ENCODE assay signal across 8 mouse cellular contexts in the genomic region with DNA sequence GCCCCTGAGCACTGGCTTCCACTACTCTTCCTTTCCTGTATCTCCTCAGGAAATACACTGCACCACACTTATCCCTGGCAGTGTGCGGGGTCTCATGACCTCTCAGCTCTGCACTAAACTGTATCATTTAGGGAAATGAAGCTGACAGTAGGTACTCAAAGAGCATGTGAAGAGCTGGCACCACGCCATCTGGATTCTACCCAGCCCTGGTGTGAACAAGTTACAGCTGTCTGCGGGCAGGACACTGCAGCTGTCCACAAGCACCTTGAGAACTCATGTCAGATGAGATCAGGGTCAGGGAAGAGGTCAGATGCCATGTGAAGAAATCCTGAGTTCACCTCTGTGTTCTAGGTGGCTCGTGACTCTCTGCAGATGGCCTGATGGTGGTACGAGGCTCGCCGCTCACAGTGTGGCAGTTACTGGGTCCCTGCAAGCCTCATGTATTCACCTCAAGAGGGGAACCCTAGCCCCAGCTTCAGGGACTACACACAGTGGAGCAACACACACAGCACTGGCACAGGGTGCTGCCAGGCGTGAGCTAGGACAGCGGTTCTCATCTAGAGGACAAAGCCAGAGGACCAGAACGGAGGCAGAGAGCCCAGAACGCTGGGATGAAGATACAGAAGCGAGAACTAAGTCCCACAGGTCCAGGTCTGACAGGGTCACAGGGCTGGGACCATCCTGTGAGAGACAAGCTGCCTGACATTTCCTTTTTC. TPM values are rescaled to one million over a fixed set of nuclear protein-coding genes. Genes with fewer than 3 reads are reported as not detected.
DNase-seq lines count a peak whose midpoint lies in the region; ATAC-seq and TF ChIP-seq lines count a peak whose summit lies in the region.

No protein-coding gene starts in this region.

- WGBS in forebrain, embryonic 16.5 days: 78% methylated on average over 12 of the region's 12 CpGs
- 89% methylated on average over 12 of the region's 12 CpGs for WGBS in forebrain, embryonic 10.5 days
- WGBS in kidney, postnatal 0 days: 71% methylated on average over 12 of the region's 12 CpGs
- WGBS in olfactory bulb, adult 2 months: 54% methylated on average over 12 of the region's 12 CpGs

- H3K4me2 ChIP-seq in forebrain, embryonic 16.5 days (ENCODE audit: low read length): no peak overlapping the region
- no peak overlapping the region for H3K4me2 ChIP-seq in kidney, postnatal 0 days (ENCODE audit: low read length)

- no peak overlapping the region for H3K9ac ChIP-seq in forebrain, embryonic 16.5 days (replicated peaks; ENCODE audit: low read depth, low read length)
- H3K9ac ChIP-seq in kidney, postnatal 0 days (ENCODE audit: low read depth, low read length): no peak overlapping the region

- no peak for ATAC-seq in forebrain, embryonic 16.5 days
- peak; percentile 35; the same call in 1 of the 2 replicates for ATAC-seq in kidney, postnatal 0 days (replicated peaks; ENCODE audit: low FRiP score, low read depth)

- DNase-seq in forebrain, embryonic 10.5 days (ENCODE audit: extremely low spot score, low spot score): no peak
- DNase-seq in right cerebral cortex, postnatal 4 days: peak; percentile 49
- DNase-seq in right cerebral cortex, postnatal 10 days (ENCODE audit: low spot score in 2 of 2): no peak
- DNase-seq in kidney, postnatal 0 days (ENCODE audit: low spot score): peak; percentile 25
- no peak for DNase-seq in cerebellum, adult 9-10 months
- no peak for DNase-seq in ovary, postnatal 36 days (ENCODE audit: low spot score)

- H3K9me3 ChIP-seq in forebrain, embryonic 16.5 days (ENCODE audit: control insufficient read depth, low read length): no peaks in the 10 kb centered on the region
- no peaks in the 10 kb centered on the region for H3K9me3 ChIP-seq in forebrain, embryonic 10.5 days
- no peaks in the 10 kb centered on the region for H3K9me3 ChIP-seq in kidney, postnatal 0 days (replicated peaks; ENCODE audit: low read length)

- TF ChIP-seq POLR2A in olfactory bulb, adult 2 months (IDR thresholded peaks at IDR 0.05; ENCODE audit: insufficient read depth, low read depth, low read length): no peak

- 0 out of 2 replicates have a peak overlapping the region, but pooled peaks have one; percentile 34 for H3K27ac ChIP-seq in forebrain, embryonic 16.5 days (ENCODE audit: low read length)
- H3K27ac ChIP-seq in forebrain, embryonic 10.5 days: no peak overlapping the region
- H3K27ac ChIP-seq in kidney, postnatal 0 days: peak overlapping the region; percentile 57; the same call in 1 of the 2 replicates
- H3K27ac ChIP-seq in olfactory bulb, adult 2 months (ENCODE audit: insufficient read depth, low read depth, low read length): peak overlapping the region; percentile 65; the same call in 1 of the 2 replicates

- no peaks in the 10 kb centered on the region for H3K36me3 ChIP-seq in forebrain, embryonic 16.5 days (ENCODE audit: control insufficient read depth, insufficient read depth)
- peaks cover 58% of the 10 kb centered on the region for H3K36me3 ChIP-seq in forebrain, embryonic 10.5 days (replicated peaks)
- 0 out of 2 replicates have a peak, but pooled peaks cover 4% of the 10 kb centered on the region for H3K36me3 ChIP-seq in kidney, postnatal 0 days (ENCODE audit: insufficient read depth, low read length)

- H3K4me1 ChIP-seq in forebrain, embryonic 16.5 days (replicated peaks; ENCODE audit: control insufficient read depth, insufficient read depth, low read length): peaks cover 41% of the 10 kb centered on the region
- peaks cover 11% of the 10 kb centered on the region; the same call in 1 of the 2 replicates for H3K4me1 ChIP-seq in forebrain, embryonic 10.5 days
- H3K4me1 ChIP-seq in kidney, postnatal 0 days (replicated peaks; ENCODE audit: insufficient read depth, low read length): peaks cover 16% of the 10 kb centered on the region
- peaks cover 69% of the 10 kb centered on the region for H3K4me1 ChIP-seq in olfactory bulb, adult 2 months (ENCODE audit: control insufficient read depth, insufficient read depth, low read length)

- TF ChIP-seq CTCF in kidney, postnatal 0 days (IDR thresholded peaks at IDR 0.05; ENCODE audit: low read depth): no peak
- no peak for TF ChIP-seq CTCF in olfactory bulb, adult 2 months (IDR thresholded peaks at IDR 0.05; ENCODE audit: insufficient read depth, low read depth, low read length)

- H3K4me3 ChIP-seq in forebrain, embryonic 16.5 days (replicated peaks; ENCODE audit: low read length): no peak overlapping the region
- H3K4me3 ChIP-seq in forebrain, embryonic 10.5 days: no peak overlapping the region
- H3K4me3 ChIP-seq in kidney, postnatal 0 days (replicated peaks; ENCODE audit: low read depth, low read length): no peak overlapping the region
- no peak overlapping the region for H3K4me3 ChIP-seq in olfactory bulb, adult 2 months (ENCODE audit: insufficient read depth, low read depth, low read length)

- no peaks in the 10 kb centered on the region for H3K27me3 ChIP-seq in forebrain, embryonic 16.5 days (replicated peaks; ENCODE audit: control insufficient read depth, insufficient read depth, low read length)
- H3K27me3 ChIP-seq in forebrain, embryonic 10.5 days (ENCODE audit: poor library complexity, severe bottlenecking): no peaks in the 10 kb centered on the region
- H3K27me3 ChIP-seq in kidney, postnatal 0 days (ENCODE audit: insufficient read depth, low read length): no peaks in the 10 kb centered on the region

RNA-seq across cellular contexts. Expression of gene Map1lc3b, which starts 30.8 kb away (rescaled TPM):
- 407 and 443 TPM in 2 replicates for polyA plus RNA-seq in forebrain, embryonic 16.5 days (2015; fragmentation: Nextera tagmentation; extraction: Ambion mirVana)
- 175 TPM in 2 replicates for polyA plus RNA-seq in forebrain, embryonic 10.5 days (2016; fragmentation: Nextera tagmentation; extraction: Ambion mirVana)
- 281 and 284 TPM in 2 replicates for polyA plus RNA-seq in kidney, postnatal 0 days (2015; fragmentation: Nextera tagmentation; extraction: Ambion mirVana)
- not detected in 2 replicates for polyA plus RNA-seq in olfactory bulb, adult 2 months (2012; ENCODE audit: insufficient read depth, insufficient read length, low replicate concordance, missing spikeins)

RNA-seq across cellular contexts. Expression of gene Zcchc14, which starts 31.7 kb away (rescaled TPM):
- polyA plus RNA-seq in forebrain, embryonic 16.5 days (2015; fragmentation: Nextera tagmentation; extraction: Ambion mirVana): 37.3 and 38.5 TPM in 2 replicates
- polyA plus RNA-seq in forebrain, embryonic 10.5 days (2016; fragmentation: Nextera tagmentation; extraction: Ambion mirVana): 16.4 and 16.9 TPM in 2 replicates
- polyA plus RNA-seq in kidney, postnatal 0 days (2015; fragmentation: Nextera tagmentation; extraction: Ambion mirVana): 10.9 and 13.5 TPM in 2 replicates
- not detected in 2 replicates for polyA plus RNA-seq in olfactory bulb, adult 2 months (2012; ENCODE audit: insufficient read depth, insufficient read length, low replicate concordance, missing spikeins)

RNA-seq across cellular contexts. Expression of gene Fbxo31, which starts 42.4 kb away (rescaled TPM):
- polyA plus RNA-seq in forebrain, embryonic 16.5 days (2015; fragmentation: Nextera tagmentation; extraction: Ambion mirVana): 33.8 and 35.9 TPM in 2 replicates
- polyA plus RNA-seq in forebrain, embryonic 10.5 days (2016; fragmentation: Nextera tagmentation; extraction: Ambion mirVana): 13.1 and 14.8 TPM in 2 replicates
- polyA plus RNA-seq in kidney, postnatal 0 days (2015; fragmentation: Nextera tagmentation; extraction: Ambion mirVana): 13.4 and 14.9 TPM in 2 replicates
- not detected in 2 replicates for polyA plus RNA-seq in olfactory bulb, adult 2 months (2012; ENCODE audit: insufficient read depth, insufficient read length, low replicate concordance, missing spikeins)

Comparison
In these comparisons a context has a peak if more than half of its experiments do, and no peak if none do; other contexts are left out.
1. DNase-seq: peak in right cerebral cortex, postnatal 4 days (single experiment) and kidney, postnatal 0 days (single experiment); none in forebrain, embryonic 10.5 days (single experiment), right cerebral cortex, postnatal 10 days (0 of 2), cerebellum, adult 9-10 months (single experiment) and ovary, postnatal 36 days (single experiment).
2. RNA of gene Fbxo31, which starts 42.4 kb away (polyA plus RNA-seq): 33.8 to 35.9 TPM in forebrain, embryonic 16.5 days, 13.4 to 14.9 TPM in kidney, postnatal 0 days and 13.1 to 14.8 TPM in forebrain, embryonic 10.5 days; not detected in olfactory bulb, adult 2 months; every median in the first group is over 10 times any median in the second.